12 mouse cellular contexts compared by ENCODE assay signal in genomic region chr4:130972421-130972829, GRCm38 (mm10). TPM values are rescaled to one million over a fixed set of nuclear protein-coding genes. Genes with fewer than 3 reads are reported as not detected.
DNase-seq lines count a peak whose midpoint lies in the region; ATAC-seq and TF ChIP-seq lines count a peak whose summit lies in the region.
"Had no signal": no experiment of that assay in that cellular context is flagged by ENCODE, and none has a peak within 500 bp of the region (broad histone marks: within the 10 kb centered on the region; RNA-seq: fewer than 3 reads in every experiment).

No protein-coding gene starts in this region.

- 0 out of 2 replicates have a peak, but pooled peaks cover 5% of the 10 kb centered on the region for H3K9me3 ChIP-seq in heart, postnatal 0 days (replicated peaks; ENCODE audit: control insufficient read depth, low read length)
- H3K9me3 ChIP-seq: embryonic facial prominence, embryonic 13.5 days had no signal

- peak overlapping the region; percentile 31; the same call in 1 of the 2 replicates for H3K4me2 ChIP-seq in heart, postnatal 0 days (ENCODE audit: low read depth, low read length)
- H3K4me2 ChIP-seq: embryonic facial prominence, embryonic 13.5 days; liver, embryonic 13.5 days had no signal

- H3K27ac ChIP-seq in heart, postnatal 0 days (ENCODE audit: low read depth), result peak overlapping the region; percentile 80
- H3K27ac ChIP-seq: liver, embryonic 13.5 days had no signal

- peaks cover 4% of the 10 kb centered on the region; the same call in 1 of the 2 replicates for H3K4me1 ChIP-seq in heart, postnatal 0 days (ENCODE audit: control insufficient read depth, insufficient read depth)
- H3K4me1 ChIP-seq: liver, embryonic 13.5 days had no signal

- no peaks in the 10 kb centered on the region for H3K27me3 ChIP-seq in heart, postnatal 0 days (ENCODE audit: control insufficient read depth, insufficient read depth, low read length)
- H3K27me3 ChIP-seq: embryonic facial prominence, embryonic 13.5 days; liver, embryonic 13.5 days had no signal

- H3K4me3 ChIP-seq in heart, postnatal 0 days (ENCODE audit: low read depth, low read length), result no peak overlapping the region
- H3K4me3 ChIP-seq: embryonic facial prominence, embryonic 13.5 days; liver, embryonic 13.5 days had no signal

- peak; percentile 72; the same call in 1 of the 2 replicates for TF ChIP-seq EP300 in heart, postnatal 0 days (IDR thresholded peaks at IDR 0.05; ENCODE audit: low read depth)

- H3K9ac ChIP-seq in heart, postnatal 0 days (replicated peaks; ENCODE audit: low read depth, low read length), result no peak overlapping the region
- H3K9ac ChIP-seq: embryonic facial prominence, embryonic 13.5 days; liver, embryonic 13.5 days had no signal

- ATAC-seq in heart, postnatal 0 days (ENCODE audit: insufficient read depth, low read depth), result peak; percentile 92

- peak; percentile 6; the same call in 1 of the 2 replicates for TF ChIP-seq CTCF in heart, postnatal 0 days (IDR thresholded peaks at IDR 0.05; ENCODE audit: low read depth)

- H3K36me3 ChIP-seq in heart, postnatal 0 days (replicated peaks; ENCODE audit: control insufficient read depth, insufficient read depth, low read length), result no peaks in the 10 kb centered on the region
- H3K36me3 ChIP-seq: embryonic facial prominence, embryonic 13.5 days; liver, embryonic 13.5 days had no signal

- 20% methylated on average over 5 of the region's 5 CpGs for WGBS in heart, postnatal 0 days

- peak; percentile 31 for DNase-seq in testis, postnatal 14 days (ENCODE audit: low spot score)
- no peak for DNase-seq in testis, postnatal 10 days (ENCODE audit: low spot score)
- DNase-seq in cerebellum, postnatal 14 days, result peak; percentile 78 to 85
- peak; percentile 78 for DNase-seq in heart, postnatal 0 days (ENCODE audit: low spot score)
- no peak for DNase-seq in frontal cortex, adult 2 months (ENCODE audit: extremely low spot score in 1 of 2, low spot score in 1 of 2)
- no peak for DNase-seq in gastrocnemius, adult 8-10 months (ENCODE audit: low spot score in 2 of 2)
- no peak for DNase-seq in spleen, postnatal 4 days (ENCODE audit: low spot score in 2 of 2)
- no peak for DNase-seq in ovary, postnatal 36 days (ENCODE audit: low spot score)
- DNase-seq: liver, embryonic 13.5 days; right cerebral cortex, postnatal 4 days had no signal

RNA-seq across cellular contexts. Expression of gene Matn1, which starts 28.2 kb away (rescaled TPM):
- not detected in 2 replicates for total RNA-seq in heart, postnatal 0 days (2014; rRNA removed; ENCODE audit: low replicate concordance)
- polyA plus RNA-seq in heart, postnatal 0 days (2015; fragmentation: Nextera tagmentation; extraction: Ambion mirVana), result not detected in 2 replicates
- 0.65 and 0.82 TPM in 2 replicates for polyA plus RNA-seq in frontal cortex, adult 2 months (2012; rRNA removed)
- not detected for total RNA-seq in gastrocnemius, adult 8-10 months (2022)
- polyA plus RNA-seq: urinary bladder, adult 2 months had no signal

RNA-seq across cellular contexts. Expression of gene Laptm5, which starts 59.5 kb away (rescaled TPM):
- 15.9 and 21.6 TPM in 2 replicates for total RNA-seq in heart, postnatal 0 days (2014; rRNA removed; ENCODE audit: low replicate concordance)
- 14.7 and 15.6 TPM in 2 replicates for polyA plus RNA-seq in heart, postnatal 0 days (2015; fragmentation: Nextera tagmentation; extraction: Ambion mirVana)
- 45.3 and 63.2 TPM in 2 replicates for polyA plus RNA-seq in frontal cortex, adult 2 months (2012; rRNA removed)
- total RNA-seq in gastrocnemius, adult 8-10 months (2022), result 1 to 10 TPM; 2.2 to 4.3 (median 2.6) TPM

Comparison
In these comparisons a context has a peak if more than half of its experiments do, and no peak if none do; other contexts are left out.
1. DNase-seq: peak in testis, postnatal 14 days (single experiment), cerebellum, postnatal 14 days (2 of 2) and heart, postnatal 0 days (single experiment); none in testis, postnatal 10 days (single experiment), frontal cortex, adult 2 months (0 of 2), gastrocnemius, adult 8-10 months (0 of 2), spleen, postnatal 4 days (0 of 2) and ovary, postnatal 36 days (single experiment).